Mouse (Mus musculus): ENCODE measurements around the gene Spag9. TPM values are rescaled to one million over a fixed set of nuclear protein-coding genes. Genes with fewer than 3 reads are reported as not detected.

Gene Spag9
- polyA plus RNA-seq, 1 experiment from 2014 or later = 34.1 TPM

DNA sequence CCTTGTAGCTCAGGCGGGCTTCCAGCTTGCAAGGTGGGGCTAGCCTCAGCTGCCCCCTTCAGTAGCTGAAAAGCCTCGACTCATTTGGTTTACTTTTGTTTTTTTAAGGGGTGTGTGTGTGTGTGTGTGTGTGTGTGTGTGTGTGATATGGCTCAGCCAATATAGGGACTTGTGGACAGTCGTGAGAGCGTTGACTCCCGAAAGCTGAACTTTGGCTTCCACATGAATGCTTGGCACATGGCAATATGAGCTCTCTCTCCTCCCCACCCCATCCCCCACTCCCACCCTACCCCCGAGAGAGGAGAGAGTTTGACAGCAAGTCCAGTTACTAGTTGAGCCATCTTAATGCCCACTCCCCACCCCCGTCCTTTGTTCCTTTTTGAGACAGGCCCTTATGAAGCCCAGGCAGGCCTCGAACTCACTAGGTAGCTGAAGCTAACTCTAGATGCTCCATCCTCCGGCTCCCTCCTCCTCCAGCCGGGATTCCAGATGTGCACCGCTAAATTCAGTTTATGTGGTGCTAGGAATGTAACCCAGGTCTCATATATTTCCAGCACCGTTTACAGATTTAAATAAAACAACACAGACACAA, 152.3 kb downstream of the Spag9 start:
- no peaks in the 10 kb centered on the region for H3K36me3 ChIP-seq
- H3K4me2 ChIP-seq = no peak overlapping the region
- WGBS = 65% methylated on average over 12 of the region's 12 CpGs
- no peak for ATAC-seq (replicated peaks; ENCODE audit: insufficient number of reproducible peaks, insufficient read depth, low FRiP score, low read depth)
- H3K27ac ChIP-seq = no peak overlapping the region
- peaks cover 30% of the 10 kb centered on the region for H3K4me1 ChIP-seq (replicated peaks)
- H3K4me3 ChIP-seq = no peak overlapping the region
- H3K9me3 ChIP-seq (replicated peaks) = no peaks in the 10 kb centered on the region
- peaks cover 7% of the 10 kb centered on the region; the same call in 1 of the 2 replicates for H3K27me3 ChIP-seq
- no peak overlapping the region for H3K9ac ChIP-seq

DNA sequence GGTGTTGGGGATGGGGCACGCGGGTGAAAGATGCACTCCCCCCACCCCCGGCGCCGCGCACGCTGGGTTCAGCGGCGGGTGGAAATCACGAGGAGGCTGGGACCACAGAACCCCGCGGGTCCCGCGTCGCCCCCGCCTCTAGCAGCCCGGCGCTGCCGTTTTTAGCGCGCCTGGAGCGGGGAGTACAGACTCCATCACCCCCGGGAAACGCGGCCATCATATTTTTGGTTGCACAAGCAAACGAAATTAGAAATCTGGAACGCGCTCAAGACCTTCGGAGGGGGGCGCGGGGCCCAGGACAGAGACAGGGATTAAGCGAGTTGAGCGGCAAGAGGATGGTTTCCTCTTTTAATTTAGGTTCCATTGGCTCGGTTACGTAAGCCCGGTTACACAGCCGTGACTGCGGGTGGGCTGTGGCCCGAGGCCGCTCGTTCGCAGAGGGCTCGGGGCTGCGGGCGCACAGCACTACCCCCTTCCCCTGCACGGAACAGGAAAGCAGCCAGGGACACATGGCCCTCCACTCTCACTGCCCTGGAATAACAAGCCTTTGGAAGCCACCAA, 153.1 kb downstream of the Spag9 start:
- H3K4me2 ChIP-seq = peak overlapping the region; percentile 95
- no peaks in the 10 kb centered on the region for H3K9me3 ChIP-seq (replicated peaks)
- peak overlapping the region; percentile 63 for H3K9ac ChIP-seq
- H3K27ac ChIP-seq = 0 out of 2 replicates have a peak overlapping the region, but pooled peaks have one; percentile 39
- ATAC-seq (replicated peaks; ENCODE audit: insufficient number of reproducible peaks, insufficient read depth, low FRiP score, low read depth) = no peak
- peak overlapping the region; percentile 50 for H3K4me3 ChIP-seq
- H3K36me3 ChIP-seq = no peaks in the 10 kb centered on the region
- H3K27me3 ChIP-seq = peaks cover 7% of the 10 kb centered on the region; the same call in 1 of the 2 replicates
- under 1% methylated on average over 46 of the region's 46 CpGs for WGBS
- H3K4me1 ChIP-seq (replicated peaks) = peaks cover 30% of the 10 kb centered on the region

DNA sequence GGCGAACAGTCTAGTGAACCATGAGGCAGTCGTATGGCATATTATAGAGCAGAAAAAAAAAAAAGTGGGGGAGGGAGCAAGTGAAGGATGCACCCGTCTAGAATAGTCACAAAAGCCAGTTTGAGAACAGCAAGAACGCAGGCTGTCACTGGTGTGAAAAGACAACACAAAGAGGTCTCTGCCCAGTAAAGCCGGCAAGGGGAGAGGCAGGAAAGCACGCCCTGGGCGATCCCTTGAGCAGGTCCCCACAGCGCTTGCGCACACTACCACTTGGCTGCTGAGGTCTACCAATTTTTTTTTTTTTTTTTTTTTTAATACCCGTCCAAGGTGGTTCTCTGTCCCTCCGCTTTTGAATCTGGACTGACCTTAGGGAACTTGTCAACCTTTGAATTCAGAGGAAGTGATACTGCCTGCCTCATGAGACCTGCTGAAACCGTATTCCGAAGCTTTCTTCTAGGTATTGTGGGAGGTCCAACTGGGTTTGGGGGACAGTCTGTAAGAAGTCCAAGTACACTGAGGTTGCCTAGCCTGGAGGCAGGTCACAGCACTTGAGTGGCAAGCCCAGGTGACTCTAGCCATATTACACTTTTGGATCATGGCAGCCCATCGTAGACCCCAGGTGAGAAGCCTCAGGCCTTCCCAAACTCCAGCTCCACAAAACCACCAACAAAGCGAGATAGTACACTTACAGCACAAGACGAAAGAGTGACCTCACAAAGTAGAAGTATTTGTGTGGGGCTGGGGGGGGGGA, 153.8 kb downstream of the Spag9 start:
- no peaks in the 10 kb centered on the region for H3K9me3 ChIP-seq (replicated peaks)
- H3K4me1 ChIP-seq (replicated peaks) = peaks cover 30% of the 10 kb centered on the region
- peak overlapping the region; percentile 50 for H3K4me3 ChIP-seq
- ATAC-seq (replicated peaks; ENCODE audit: insufficient number of reproducible peaks, insufficient read depth, low FRiP score, low read depth) = no peak
- peak overlapping the region; percentile 95 for H3K4me2 ChIP-seq
- H3K27ac ChIP-seq = 0 out of 2 replicates have a peak overlapping the region, but pooled peaks have one; percentile 39
- peaks cover 7% of the 10 kb centered on the region; the same call in 1 of the 2 replicates for H3K27me3 ChIP-seq
- 28% methylated on average over 16 of the region's 16 CpGs for WGBS
- peak overlapping the region; percentile 63 for H3K9ac ChIP-seq
- H3K36me3 ChIP-seq = no peaks in the 10 kb centered on the region

DNA sequence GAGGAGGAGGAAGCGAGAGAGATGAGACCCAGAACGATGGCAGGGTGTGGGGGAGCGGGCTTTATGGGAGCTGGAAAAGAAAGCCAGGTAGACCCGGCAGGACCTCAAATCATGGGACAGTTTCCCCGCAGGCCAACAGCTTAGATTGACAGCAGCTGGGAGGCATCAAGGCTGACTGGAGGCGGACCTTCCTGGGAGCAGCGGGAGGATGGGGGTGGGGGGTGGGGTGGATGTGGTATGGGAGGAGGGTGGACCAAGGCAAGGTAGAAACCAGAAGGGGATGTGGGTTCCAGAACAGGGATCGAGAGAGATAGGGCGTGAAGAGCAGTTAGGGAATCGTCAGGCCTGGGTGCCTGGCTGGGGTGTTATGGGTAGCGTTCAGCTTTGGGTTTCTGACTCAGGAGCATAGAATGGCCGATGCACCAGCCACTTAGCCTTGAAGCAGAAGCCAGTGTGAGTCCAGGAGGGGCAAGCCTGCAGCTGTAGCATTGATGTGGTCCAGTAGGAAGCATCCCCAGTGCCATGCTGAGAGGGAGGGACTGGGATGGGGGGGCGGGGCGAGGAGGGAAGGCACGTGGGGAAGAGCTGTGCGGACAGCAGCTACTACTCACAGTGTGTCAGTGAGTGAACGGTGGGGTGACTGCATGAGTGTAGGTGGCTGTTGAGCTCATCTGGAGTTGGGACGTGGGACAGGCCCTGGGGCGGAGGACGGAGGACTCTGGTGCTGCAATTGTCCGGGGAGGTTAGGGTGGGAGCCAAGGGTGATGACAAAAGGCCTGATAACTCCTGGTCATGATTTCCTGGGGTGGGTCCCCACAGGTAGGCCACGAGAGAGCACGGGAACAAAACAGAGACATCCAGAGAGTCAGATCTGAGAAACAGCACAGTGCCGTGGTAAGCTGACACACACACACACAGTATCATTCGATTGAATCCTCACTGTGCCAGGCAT, 154.9 kb downstream of the Spag9 start:
- Histone ChIP-seq H3K9ac (no peak overlapping the region), H3K4me3 (no peak overlapping the region), H3K4me1 (replicated peaks) (peaks cover 21% of the 10 kb centered on the region), H3K36me3 (no peaks in the 10 kb centered on the region), H3K9me3 (replicated peaks) (no peaks in the 10 kb centered on the region), H3K4me2 (peak overlapping the region; percentile 2; the same call in 1 of the 2 replicates), H3K27ac (no peak overlapping the region), H3K27me3 (peaks cover 7% of the 10 kb centered on the region; the same call in 1 of the 2 replicates)
- 42% methylated on average over 25 of the region's 25 CpGs for WGBS
- ATAC-seq (replicated peaks; ENCODE audit: insufficient number of reproducible peaks, insufficient read depth, low FRiP score, low read depth) = no peak

DNA sequence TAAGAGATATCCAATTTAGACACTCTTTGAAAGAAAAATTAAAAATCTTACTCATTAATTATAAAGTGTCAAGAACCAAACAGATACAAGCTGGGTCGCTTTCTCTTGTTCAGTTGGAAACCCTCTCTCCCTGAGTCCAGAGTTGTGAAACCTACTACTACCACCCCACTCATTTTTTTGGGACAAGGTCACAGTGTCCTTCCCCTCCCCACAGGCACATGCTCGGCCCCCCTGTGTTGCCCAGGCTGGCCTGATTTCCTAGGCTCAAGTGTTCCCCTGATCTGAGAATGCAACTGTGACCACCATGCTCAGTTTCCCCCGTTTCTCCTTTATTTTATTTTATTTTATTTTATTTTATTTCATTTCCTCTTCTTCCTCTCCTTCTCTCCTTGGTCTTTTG, 158.3 kb downstream of the Spag9 start:
- no peak for ATAC-seq (replicated peaks; ENCODE audit: insufficient number of reproducible peaks, insufficient read depth, low FRiP score, low read depth)
- 76% methylated on average over 3 of the region's 3 CpGs for WGBS

DNA sequence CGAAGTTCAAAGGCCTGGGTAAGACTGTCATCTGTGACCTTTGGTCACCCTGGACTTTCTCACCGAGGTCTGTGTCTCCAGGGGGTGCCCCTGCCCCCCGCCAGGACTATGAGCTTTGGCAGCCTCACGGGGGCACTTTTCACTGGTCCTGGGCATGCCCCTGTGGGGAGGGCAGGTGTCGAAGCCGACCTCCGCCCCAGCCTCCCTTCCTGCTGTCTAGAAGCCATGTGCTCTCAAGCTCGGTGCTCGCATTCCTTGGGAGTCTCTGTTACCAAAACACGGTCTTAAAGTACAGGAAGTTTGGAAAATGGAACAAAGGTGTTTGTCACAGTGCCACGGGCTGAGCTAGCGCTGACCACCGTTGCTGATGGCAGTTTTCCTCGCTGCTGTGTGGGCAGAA, 162.6 kb downstream of the Spag9 start:
- Histone ChIP-seq H3K27ac (no peak overlapping the region), H3K36me3 (no peaks in the 10 kb centered on the region), H3K9ac (no peak overlapping the region), H3K4me1 (replicated peaks) (peaks cover 30% of the 10 kb centered on the region), H3K27me3 (no peaks in the 10 kb centered on the region), H3K9me3 (replicated peaks) (no peaks in the 10 kb centered on the region), H3K4me2 (no peak overlapping the region), H3K4me3 (no peak overlapping the region)
- WGBS = 53% methylated on average over 14 of the region's 14 CpGs
- no peak for ATAC-seq (replicated peaks; ENCODE audit: insufficient number of reproducible peaks, insufficient read depth, low FRiP score, low read depth)

More for the DNA sequence above, 158.3 kb downstream of the Spag9 start:
- no peak overlapping the region for H3K4me2 ChIP-seq
- no peak overlapping the region for H3K9ac ChIP-seq
- no peak overlapping the region for H3K4me3 ChIP-seq
- H3K36me3 ChIP-seq = no peaks in the 10 kb centered on the region
- peaks cover 7% of the 10 kb centered on the region; the same call in 1 of the 2 replicates for H3K27me3 ChIP-seq
- H3K4me1 ChIP-seq (replicated peaks) = peaks cover 22% of the 10 kb centered on the region
- H3K27ac ChIP-seq = no peak overlapping the region
- H3K9me3 ChIP-seq (replicated peaks) = no peaks in the 10 kb centered on the region

DNA sequence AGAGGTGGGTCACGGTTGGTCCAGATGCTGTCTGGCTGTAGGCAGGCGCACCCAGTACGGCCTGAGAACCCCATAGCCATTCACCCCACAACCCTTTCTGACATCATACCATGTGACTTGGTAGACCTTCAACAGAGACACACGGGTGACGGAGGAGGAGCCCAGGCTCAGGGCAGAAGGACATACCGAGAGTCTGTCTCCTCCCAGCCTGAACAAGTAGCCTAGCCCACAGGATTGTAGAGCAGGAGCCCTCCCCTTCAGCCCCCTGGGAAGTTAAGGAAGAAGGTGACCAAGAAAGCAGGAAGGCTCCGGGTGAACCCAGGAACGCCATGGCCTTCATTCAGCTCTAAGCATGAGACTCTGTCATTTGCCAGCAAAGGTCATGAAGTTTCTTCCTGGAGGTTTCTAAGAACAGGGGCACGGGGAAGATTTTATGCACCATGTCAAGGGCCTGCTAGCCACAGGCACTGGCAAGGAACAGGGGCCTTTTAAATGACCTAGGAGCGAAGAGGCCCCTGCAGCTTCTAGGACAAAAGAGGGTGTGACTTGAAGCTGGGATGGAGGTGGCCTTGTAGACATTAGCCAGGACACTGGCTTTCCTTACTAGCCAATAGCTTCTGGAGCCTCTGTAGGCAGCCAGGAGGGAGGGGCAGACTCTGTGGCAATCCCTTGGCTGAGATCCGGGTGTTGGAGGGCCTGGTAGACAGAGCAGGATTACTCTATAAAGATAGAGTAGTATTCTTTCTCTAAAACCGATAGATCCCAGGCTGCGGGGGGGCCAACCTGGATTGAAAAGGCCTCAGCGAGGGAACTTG, 163.4 kb downstream of the Spag9 start:
- Histone ChIP-seq H3K27me3 (no peaks in the 10 kb centered on the region), H3K4me3 (no peak overlapping the region), H3K4me2 (no peak overlapping the region), H3K27ac (peak overlapping the region; percentile 79), H3K36me3 (no peaks in the 10 kb centered on the region), H3K9ac (no peak overlapping the region), H3K9me3 (replicated peaks) (no peaks in the 10 kb centered on the region), H3K4me1 (replicated peaks) (peaks cover 30% of the 10 kb centered on the region)
- no peak for ATAC-seq (replicated peaks; ENCODE audit: insufficient number of reproducible peaks, insufficient read depth, low FRiP score, low read depth)
- WGBS = 63% methylated on average over 14 of the region's 14 CpGs

DNA sequence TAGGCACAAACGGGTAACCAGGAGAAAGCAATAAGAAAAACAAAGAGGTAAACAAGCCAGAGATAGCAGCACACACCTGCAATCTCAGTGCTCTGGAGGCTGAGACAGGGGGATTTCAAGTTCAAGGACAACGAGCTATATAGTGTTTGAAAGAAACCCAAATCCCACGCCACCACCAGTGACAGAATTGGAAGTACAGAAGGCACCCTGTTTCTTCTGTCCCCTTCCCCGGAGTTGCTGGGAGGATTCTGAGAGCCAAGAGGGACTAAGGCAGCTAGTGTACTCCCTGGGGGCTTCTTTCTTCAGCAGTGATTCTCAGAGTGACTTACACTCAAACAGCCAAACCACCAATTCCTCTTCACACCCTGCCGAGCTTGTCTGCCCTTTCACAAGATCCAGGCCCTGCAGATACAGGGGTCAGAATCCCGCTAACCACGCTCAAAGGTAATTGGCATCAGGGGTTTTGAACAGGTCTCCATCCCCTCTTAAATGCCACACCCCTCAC, 164.1 kb downstream of the Spag9 start:
- no peaks in the 10 kb centered on the region for H3K27me3 ChIP-seq
- H3K4me1 ChIP-seq (replicated peaks) = peaks cover 30% of the 10 kb centered on the region
- H3K9ac ChIP-seq = 0 out of 2 replicates have a peak overlapping the region, but pooled peaks have one; percentile 35
- H3K4me2 ChIP-seq = peak overlapping the region; percentile 60
- H3K36me3 ChIP-seq = no peaks in the 10 kb centered on the region
- H3K4me3 ChIP-seq = peak overlapping the region; percentile 28; the same call in 1 of the 2 replicates
- no peak for ATAC-seq (replicated peaks; ENCODE audit: insufficient number of reproducible peaks, insufficient read depth, low FRiP score, low read depth)
- H3K9me3 ChIP-seq (replicated peaks) = no peaks in the 10 kb centered on the region
- H3K27ac ChIP-seq = peak overlapping the region; percentile 79
- WGBS = 46% methylated on average over 7 of the region's 7 CpGs

DNA sequence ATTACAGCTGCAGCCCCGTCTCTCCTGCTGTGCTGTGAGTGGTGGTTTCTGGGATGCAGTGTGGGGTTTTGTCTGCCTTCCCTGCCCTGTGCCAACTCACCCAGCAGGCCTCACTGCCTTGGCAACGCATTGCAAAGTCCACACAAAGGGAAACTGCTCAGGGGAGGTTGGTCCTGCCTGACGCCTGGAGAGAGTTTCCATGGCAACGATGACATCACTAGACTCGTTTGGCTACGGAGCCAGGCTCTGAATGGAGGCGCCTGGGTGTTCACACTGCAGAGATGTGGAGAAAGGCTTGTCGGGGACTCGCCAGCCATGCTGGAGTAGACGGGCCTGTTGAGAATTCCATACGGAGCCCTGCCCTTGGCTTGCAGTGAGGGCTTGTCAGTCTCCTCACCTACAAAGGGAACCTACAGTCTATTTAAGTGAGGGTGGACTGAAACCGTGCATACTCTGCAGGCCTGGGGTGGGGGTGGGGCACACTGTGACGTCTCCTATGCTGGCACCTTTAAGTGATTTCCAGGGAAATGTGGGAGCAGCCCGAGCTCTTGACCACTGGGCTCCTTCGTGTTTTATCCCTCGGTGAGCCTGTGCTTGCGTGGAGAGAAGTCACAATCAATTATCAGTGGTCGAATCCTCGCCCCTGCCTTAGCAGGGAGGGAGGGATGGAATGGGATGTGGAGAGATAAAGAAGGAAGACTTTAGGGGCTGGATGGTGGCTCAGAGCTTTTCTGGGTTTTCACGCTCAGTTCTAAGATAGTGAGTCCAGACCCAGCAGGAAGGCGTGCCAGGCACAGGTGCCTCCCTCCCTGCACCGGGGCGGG, 164.8 kb downstream of the Spag9 start:
- Histone ChIP-seq H3K36me3 (no peaks in the 10 kb centered on the region), H3K27ac (peak overlapping the region; percentile 79), H3K4me3 (peak overlapping the region; percentile 28), H3K9ac (peak overlapping the region; percentile 35), H3K4me1 (replicated peaks) (peaks cover 30% of the 10 kb centered on the region), H3K27me3 (no peaks in the 10 kb centered on the region), H3K4me2 (peak overlapping the region; percentile 60), H3K9me3 (replicated peaks) (no peaks in the 10 kb centered on the region)
- peak; percentile 86 for ATAC-seq (replicated peaks; ENCODE audit: insufficient number of reproducible peaks, insufficient read depth, low FRiP score, low read depth)
- WGBS = 13% methylated on average over 23 of the region's 23 CpGs

All from heart, embryonic 15.5 days (tissue).